Comparison of ENCODE assay signal across 20 mouse cellular contexts in genomic region chr16:34040276-34040675, GRCm38 (mm10).
DNase-seq lines count a peak whose midpoint lies in the region; ATAC-seq and TF ChIP-seq lines count a peak whose summit lies in the region.
"Had no signal": no experiment of that assay in that cellular context is flagged by ENCODE, and none has a peak within 500 bp of the region (broad histone marks: within the 10 kb centered on the region; RNA-seq: fewer than 3 reads in every experiment).

No protein-coding gene starts in this region.

- no peak for TF ChIP-seq POLR2A in brain, embryonic 14.5 days (IDR thresholded peaks at IDR 0.05; ENCODE audit: borderline replicate concordance, extremely low read depth, insufficient read depth, insufficient read length, poor library complexity, severe bottlenecking)

- H3K4me1 ChIP-seq in hindbrain, postnatal 0 days (ENCODE audit: insufficient read depth, low read length), result no peaks in the 10 kb centered on the region
- no peaks in the 10 kb centered on the region for H3K4me1 ChIP-seq in hindbrain, embryonic 12.5 days
- peaks cover 52% of the 10 kb centered on the region for H3K4me1 ChIP-seq in lung, embryonic 15.5 days
- H3K4me1 ChIP-seq: forebrain, embryonic 10.5 days; limb, embryonic 15.5 days had no signal

- 65% methylated on average over 6 of the region's 6 CpGs for WGBS in hindbrain, postnatal 0 days
- WGBS in hindbrain, embryonic 12.5 days, result 86% methylated on average over 6 of the region's 6 CpGs
- WGBS in lung, embryonic 15.5 days, result 74% methylated on average over 6 of the region's 6 CpGs

- no peak overlapping the region for H3K9ac ChIP-seq in hindbrain, postnatal 0 days (replicated peaks; ENCODE audit: low read length)
- H3K9ac ChIP-seq in hindbrain, embryonic 12.5 days, result no peak overlapping the region
- no peak overlapping the region for H3K9ac ChIP-seq in lung, embryonic 15.5 days
- H3K9ac ChIP-seq: hindbrain, embryonic 14.5 days; limb, embryonic 15.5 days had no signal

- no peak overlapping the region for H3K4me3 ChIP-seq in hindbrain, postnatal 0 days (ENCODE audit: low read length)
- H3K4me3 ChIP-seq in hindbrain, embryonic 12.5 days, result no peak overlapping the region
- no peak overlapping the region for H3K4me3 ChIP-seq in lung, embryonic 15.5 days
- H3K4me3 ChIP-seq: forebrain, embryonic 10.5 days; gastrocnemius, adult 2 months; limb, embryonic 15.5 days had no signal

- no peaks in the 10 kb centered on the region for H3K27me3 ChIP-seq in hindbrain, postnatal 0 days (ENCODE audit: insufficient read depth, low read length)
- no peaks in the 10 kb centered on the region for H3K27me3 ChIP-seq in hindbrain, embryonic 12.5 days
- no peaks in the 10 kb centered on the region for H3K27me3 ChIP-seq in lung, embryonic 15.5 days
- H3K27me3 ChIP-seq: limb, embryonic 15.5 days had no signal

- H3K27ac ChIP-seq in hindbrain, postnatal 0 days, result no peak overlapping the region
- H3K27ac ChIP-seq in hindbrain, embryonic 12.5 days, result no peak overlapping the region
- peak overlapping the region; percentile 56 for H3K27ac ChIP-seq in lung, embryonic 15.5 days
- H3K27ac ChIP-seq: forebrain, embryonic 10.5 days; hindbrain, embryonic 14.5 days; limb, embryonic 15.5 days had no signal

- peaks cover 22% of the 10 kb centered on the region; the same call in 1 of the 2 replicates for H3K36me3 ChIP-seq in hindbrain, postnatal 0 days (ENCODE audit: insufficient read depth, low read length)
- H3K36me3 ChIP-seq in hindbrain, embryonic 12.5 days, result peaks cover 56% of the 10 kb centered on the region
- H3K36me3 ChIP-seq in lung, embryonic 15.5 days, result peaks cover 3% of the 10 kb centered on the region; the same call in 1 of the 2 replicates

- no peak overlapping the region for H3K4me2 ChIP-seq in hindbrain, postnatal 0 days (ENCODE audit: low read depth, low read length)
- H3K4me2 ChIP-seq in hindbrain, embryonic 12.5 days (replicated peaks), result no peak overlapping the region
- no peak overlapping the region for H3K4me2 ChIP-seq in lung, embryonic 15.5 days
- H3K4me2 ChIP-seq: hindbrain, embryonic 14.5 days; limb, embryonic 15.5 days; midbrain, embryonic 11.5 days had no signal

- peak; percentile 13 for DNase-seq in cerebellum, adult 9-10 months
- no peak for DNase-seq in cerebellum, postnatal 36 days
- DNase-seq in hindbrain, postnatal 0 days (ENCODE audit: low spot score), result peak; percentile 33
- DNase-seq in lung, postnatal 25 days (ENCODE audit: low spot score), result no peak
- DNase-seq in brain, embryonic 14.5 days (ENCODE audit: low read depth), result peak; percentile 22
- DNase-seq in kidney, postnatal 36 days, result no peak
- DNase-seq: adrenal gland, postnatal 14 days; cerebellum, adult 9-11 months; gastrocnemius, adult 2 months; heart, postnatal 36 days; kidney, adult 8-10 months; kidney, postnatal 25 days; left cerebral cortex, postnatal 4 days; right cerebral cortex, postnatal 14 days had no signal

- ATAC-seq in hindbrain, postnatal 0 days, result no peak
- no peak for ATAC-seq in hindbrain, embryonic 12.5 days (ENCODE audit: low FRiP score)
- ATAC-seq in lung, embryonic 15.5 days (ENCODE audit: borderline replicate concordance, extremely low read depth, low FRiP score, low TSS enrichment), result no peak

- 0 out of 2 replicates have a peak, but pooled peaks have one; percentile 11 for TF ChIP-seq CTCF in hindbrain, postnatal 0 days (IDR thresholded peaks at IDR 0.05; ENCODE audit: low read depth)
- TF ChIP-seq CTCF in brain, embryonic 14.5 days (IDR thresholded peaks at IDR 0.05; ENCODE audit: borderline replicate concordance, extremely low read depth, insufficient read depth, insufficient read length), result no peak

- H3K9me3 ChIP-seq in hindbrain, postnatal 0 days (ENCODE audit: low read length), result no peaks in the 10 kb centered on the region
- no peaks in the 10 kb centered on the region for H3K9me3 ChIP-seq in hindbrain, embryonic 12.5 days (replicated peaks)
- H3K9me3 ChIP-seq in lung, embryonic 15.5 days, result no peaks in the 10 kb centered on the region
- H3K9me3 ChIP-seq: forebrain, embryonic 10.5 days; limb, embryonic 15.5 days had no signal

Comparison
In these comparisons a context has a peak if more than half of its experiments do, and no peak if none do; other contexts are left out.
1. DNase-seq: peak in cerebellum, adult 9-10 months (single experiment), hindbrain, postnatal 0 days (single experiment) and brain, embryonic 14.5 days (single experiment); none in cerebellum, postnatal 36 days (0 of 2), lung, postnatal 25 days (single experiment) and kidney, postnatal 36 days (0 of 2).